Mouse (Mus musculus) liver, embryonic 13.5 days (tissue): ENCODE measurements around the gene Ttc16. TPM values are rescaled to one million over a fixed set of nuclear protein-coding genes. Genes with fewer than 3 reads are reported as not detected.

ENCODE experiments used
- ATAC-seq: fragments of 200-750 bp; cut with Nextera tagmentation; 2 replicates; pipeline ENCODE4 v1.8.0; 2017; ENCODE audit warnings: low read depth, mild to moderate bottlenecking, moderate number of reproducible peaks, moderate library complexity
- DNase-seq: peaks from one replicate; pipeline ENCODE4 v3.0.0; 2022
- H3K27ac ChIP-seq: fragments of 300-500 bp; sonication (generic); 2 replicates; pipeline ENCODE4 v1.5.1; 2015; ENCODE audit warnings: moderate library complexity, mild to moderate bottlenecking, inconsistent platforms
- H3K27me3 ChIP-seq: fragments of 300-500 bp; sonication (generic); 2 replicates; pipeline ENCODE4 v1.6.1; 2015; ENCODE audit warnings: mild to moderate bottlenecking, inconsistent platforms
- H3K36me3 ChIP-seq: fragments of 300-500 bp; sonication (generic); 2 replicates; pipeline ENCODE4 v1.6.1; 2015; ENCODE audit warnings: mild to moderate bottlenecking, inconsistent platforms
- H3K4me1 ChIP-seq: fragments of 300-500 bp; sonication (generic); replicated peaks from 2 replicates; pipeline ENCODE4 v1.6.1; 2015; ENCODE audit warnings: inconsistent platforms
- H3K4me2 ChIP-seq: fragments of 300-500 bp; sonication (generic); 2 replicates; pipeline ENCODE4 v1.6.1; 2015; ENCODE audit warnings: inconsistent platforms, mild to moderate bottlenecking, moderate library complexity
- H3K4me3 ChIP-seq: fragments of 300-500 bp; sonication (generic); replicated peaks from 2 replicates; pipeline ENCODE4 v1.5.1; 2015; ENCODE audit warnings: mild to moderate bottlenecking, inconsistent platforms
- H3K9ac ChIP-seq: fragments of 300-500 bp; sonication (generic); 2 replicates; pipeline ENCODE4 v1.6.1; 2015; ENCODE audit warnings: mild to moderate bottlenecking, inconsistent platforms
- H3K9me3 ChIP-seq: fragments of 300-500 bp; sonication (generic); replicated peaks from 2 replicates; pipeline ENCODE4 v1.6.1; 2016; ENCODE audit warnings: inconsistent platforms
- WGBS: fragments of 180-500 bp; shearing (Covaris S2); methylation state at CpG from one replicate; pipeline ENCODE4 v1.1.7; 2015; ENCODE audit not compliant: insufficient replicate concordance; 5-methylcytosine and 5-hydroxymethylcytosine counted together
- polyA plus RNA-seq: library from polyadenylated mRNA; unstranded; fragments of >200 nt; fragmentation: Nextera tagmentation; extraction: Ambion mirVana; gene quantifications from 2 replicates; pipeline ENCODE4 v1.2.1, GENCODE M21; 2015

Ttc16 gene
- 0.07 and 0.13 TPM in 2 replicates for polyA plus RNA-seq

GRCm38 (mm10) chr2:32775359-32776074, at the start of gene Ttc16, which contains the start of gene Ptrh1:
Ttc16 (minus strand) TSS chr2:32775633.
Ptrh1 (plus strand) TSS chr2:32775786.
- H3K9ac ChIP-seq = peak within 1 kb of the TSS; percentile 63

DNA sequence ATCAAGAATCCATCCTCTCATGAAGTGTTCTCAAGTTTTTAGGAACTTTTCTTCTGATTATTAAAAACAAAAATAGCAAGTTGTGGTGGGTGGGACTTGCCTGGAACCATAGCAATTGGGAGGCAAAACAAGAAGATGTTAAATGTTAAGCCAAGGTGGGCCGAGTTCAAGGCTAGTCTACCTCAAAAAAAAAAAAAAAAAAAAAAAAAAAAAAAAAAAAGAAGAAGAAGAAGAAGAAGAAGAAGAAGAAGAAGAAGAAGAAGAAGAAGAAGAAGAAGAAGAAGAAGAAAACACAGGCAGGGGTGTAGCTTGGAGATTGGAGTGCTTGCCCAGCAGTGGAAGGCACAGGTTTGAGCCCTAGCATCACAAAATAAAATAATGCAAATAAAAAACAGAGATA, 49.3 kb upstream of the Ttc16 start:
- no peak for ATAC-seq
- Histone ChIP-seq H3K4me2 (no peak overlapping the region), H3K9me3 (no peaks in the 10 kb centered on the region), H3K27me3 (no peaks in the 10 kb centered on the region), H3K9ac (no peak overlapping the region), H3K4me3 (no peak overlapping the region), H3K4me1 (peaks cover 12% of the 10 kb centered on the region), H3K36me3 (no peaks in the 10 kb centered on the region), H3K27ac (no peak overlapping the region)
- 50% methylated on average over 1 of the region's 1 CpGs for WGBS
- DNase-seq = no peak

More at GRCm38 (mm10) chr2:32775359-32776074, at the start of gene Ttc16, which contains the start of gene Ptrh1:
- peaks cover 38% of the 10 kb centered on the region for H3K4me1 ChIP-seq
- no peaks in the 10 kb centered on the region for H3K9me3 ChIP-seq
- peak within 1 kb of the TSS; percentile 91 for H3K4me2 ChIP-seq
- H3K27ac ChIP-seq = no peak within 1 kb of the TSS; the same call in 1 of the 2 replicates
- ATAC-seq (peak; percentile 95), DNase-seq (peak; percentile 95)
- under 1% methylated on average over 46 of the region's 46 CpGs for WGBS
- H3K4me3 ChIP-seq = peak within 1 kb of the TSS; percentile 64
- no peaks in the 10 kb centered on the region for H3K27me3 ChIP-seq
- H3K36me3 ChIP-seq = no peaks in the 10 kb centered on the region

DNA sequence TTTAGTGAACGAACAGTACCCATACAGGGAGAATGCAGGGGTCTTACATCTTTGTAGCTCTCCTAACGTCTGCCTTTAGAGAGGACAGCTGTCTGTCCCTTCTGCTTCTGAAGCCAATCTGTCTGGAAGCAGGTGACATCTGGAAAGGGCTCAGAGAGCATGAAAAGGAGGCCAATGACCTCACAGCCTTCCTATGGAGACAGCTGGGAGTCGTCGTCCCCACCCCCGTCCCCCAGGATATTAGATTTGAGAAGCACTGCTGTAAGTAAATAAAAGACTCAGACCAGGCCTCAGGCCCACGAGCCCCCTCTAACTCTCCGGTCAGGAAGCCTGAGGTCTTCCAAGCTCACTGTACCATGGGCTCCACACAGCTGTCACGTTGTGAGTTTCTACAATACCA, 48.7 kb upstream of the Ttc16 start:
- WGBS = 67% methylated on average over 8 of the region's 8 CpGs
- Histone ChIP-seq H3K27me3 (no peaks in the 10 kb centered on the region), H3K27ac (no peak overlapping the region), H3K9ac (no peak overlapping the region), H3K9me3 (no peaks in the 10 kb centered on the region), H3K4me3 (no peak overlapping the region), H3K4me1 (peaks cover 8% of the 10 kb centered on the region), H3K36me3 (no peaks in the 10 kb centered on the region), H3K4me2 (no peak overlapping the region)
- DNase-seq (no peak), ATAC-seq (no peak)

DNA sequence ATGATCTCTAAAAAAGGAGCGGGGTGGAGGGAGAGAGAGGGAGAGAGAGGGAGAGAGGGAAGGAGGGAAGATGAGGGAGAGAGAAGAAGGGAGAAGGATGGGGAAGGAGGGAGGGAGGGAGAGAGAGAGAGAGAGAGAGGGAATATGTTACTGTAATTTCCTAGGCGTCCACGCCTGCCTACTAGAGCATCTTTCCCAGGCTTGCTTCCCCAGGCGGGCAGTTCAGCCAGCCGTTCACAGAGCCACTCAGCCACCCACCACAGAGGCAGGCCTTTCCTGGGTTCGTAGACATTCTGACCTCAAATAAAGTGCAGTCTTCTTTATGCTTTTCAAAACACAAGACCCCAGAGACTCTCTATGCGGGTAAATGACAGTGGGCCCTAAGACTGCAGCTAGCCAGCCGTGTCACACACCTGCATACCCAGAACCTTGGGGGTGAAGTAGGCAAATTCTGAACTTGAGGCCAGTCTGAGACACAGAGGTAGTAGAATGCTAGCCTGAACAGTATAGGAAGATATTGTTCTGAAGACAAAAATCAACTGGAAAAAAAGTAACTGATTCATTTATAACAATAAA, 48.2 kb upstream of the Ttc16 start:
- no peaks in the 10 kb centered on the region for H3K36me3 ChIP-seq
- H3K9me3 ChIP-seq = no peaks in the 10 kb centered on the region
- H3K9ac ChIP-seq = no peak overlapping the region
- peaks cover 5% of the 10 kb centered on the region for H3K4me1 ChIP-seq
- H3K27ac ChIP-seq = no peak overlapping the region
- WGBS = 70% methylated on average over 8 of the region's 8 CpGs
- DNase-seq (no peak), ATAC-seq (no peak)
- H3K4me2 ChIP-seq = no peak overlapping the region
- no peak overlapping the region for H3K4me3 ChIP-seq
- H3K27me3 ChIP-seq = no peaks in the 10 kb centered on the region

DNA sequence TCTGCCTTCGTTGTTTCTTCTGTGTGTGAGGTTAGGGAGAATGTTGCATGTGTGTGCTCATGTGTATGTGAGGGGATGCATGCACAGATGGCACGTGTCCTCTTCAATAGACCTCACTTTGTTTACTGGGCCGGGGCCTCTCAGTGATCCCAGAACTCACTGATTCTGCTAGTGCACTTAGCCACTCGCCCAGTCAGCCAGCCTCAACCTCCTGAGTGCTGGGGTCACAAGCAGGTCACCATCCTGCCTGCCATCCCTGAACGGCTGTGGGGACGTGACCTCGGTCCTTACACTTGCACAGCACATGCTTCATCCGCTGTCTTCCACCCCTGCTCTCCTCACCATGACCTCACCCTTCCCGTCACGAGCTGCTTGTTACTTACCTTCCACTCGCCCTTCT, 47.7 kb upstream of the Ttc16 start:
- no peaks in the 10 kb centered on the region for H3K36me3 ChIP-seq
- WGBS = 59% methylated on average over 11 of the region's 11 CpGs
- H3K27me3 ChIP-seq = no peaks in the 10 kb centered on the region
- H3K27ac ChIP-seq = no peak overlapping the region
- H3K9ac ChIP-seq = no peak overlapping the region
- no peaks in the 10 kb centered on the region for H3K9me3 ChIP-seq
- DNase-seq = no peak
- ATAC-seq = no peak
- H3K4me1 ChIP-seq = peaks cover 5% of the 10 kb centered on the region
- no peak overlapping the region for H3K4me2 ChIP-seq
- H3K4me3 ChIP-seq = no peak overlapping the region

- 65% methylated on average over 6 of the region's 6 CpGs for WGBS
- Histone ChIP-seq H3K4me2 (no peak overlapping the region), H3K4me3 (no peak overlapping the region), H3K9ac (no peak overlapping the region), H3K9me3 (no peaks in the 10 kb centered on the region), H3K36me3 (no peaks in the 10 kb centered on the region), H3K4me1 (peaks cover 5% of the 10 kb centered on the region), H3K27ac (no peak overlapping the region), H3K27me3 (no peaks in the 10 kb centered on the region)
- no peak for DNase-seq
- ATAC-seq = no peak
These were observed 47.2 kb upstream of the Ttc16 start for GRCm38 (mm10) chr2:32822643-32823042.

GRCm38 (mm10) chr2:32821041-32821802, 45.8 kb upstream of the Ttc16 start:
- 53% methylated on average over 11 of the region's 11 CpGs for WGBS
- Histone ChIP-seq H3K27me3 (no peaks in the 10 kb centered on the region), H3K4me3 (no peak overlapping the region), H3K36me3 (no peaks in the 10 kb centered on the region), H3K4me1 (peaks cover 5% of the 10 kb centered on the region), H3K4me2 (no peak overlapping the region), H3K9ac (no peak overlapping the region), H3K27ac (no peak overlapping the region), H3K9me3 (no peaks in the 10 kb centered on the region)
- peak; percentile 76 for ATAC-seq
- DNase-seq = peak; percentile 11

DNA sequence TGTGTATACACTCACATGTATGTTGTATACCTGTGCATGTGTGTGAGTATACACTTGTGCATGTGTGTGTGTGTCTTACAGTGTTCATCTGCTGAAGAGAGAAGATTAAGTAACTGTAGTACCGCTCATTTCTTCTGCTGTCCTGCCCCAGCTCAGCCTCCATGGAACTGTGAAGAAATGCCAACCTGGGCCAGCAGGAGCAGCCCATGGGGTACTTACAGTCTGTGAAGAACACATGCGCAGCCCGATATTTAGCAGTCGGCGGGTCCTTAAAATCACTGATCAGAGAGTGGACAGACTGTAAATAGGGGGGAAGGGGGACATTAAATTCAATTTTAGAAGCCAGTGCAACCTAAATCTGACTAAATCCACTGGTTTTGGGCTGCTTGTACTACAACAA, 42.8 kb upstream of the Ttc16 start:
- Histone ChIP-seq H3K9ac (no peak overlapping the region), H3K4me3 (no peak overlapping the region), H3K27ac (no peak overlapping the region), H3K27me3 (no peaks in the 10 kb centered on the region), H3K4me1 (peaks cover 5% of the 10 kb centered on the region), H3K9me3 (no peaks in the 10 kb centered on the region), H3K36me3 (no peaks in the 10 kb centered on the region), H3K4me2 (no peak overlapping the region)
- DNase-seq = no peak
- WGBS = 90% methylated on average over 5 of the region's 5 CpGs
- ATAC-seq = no peak

DNA sequence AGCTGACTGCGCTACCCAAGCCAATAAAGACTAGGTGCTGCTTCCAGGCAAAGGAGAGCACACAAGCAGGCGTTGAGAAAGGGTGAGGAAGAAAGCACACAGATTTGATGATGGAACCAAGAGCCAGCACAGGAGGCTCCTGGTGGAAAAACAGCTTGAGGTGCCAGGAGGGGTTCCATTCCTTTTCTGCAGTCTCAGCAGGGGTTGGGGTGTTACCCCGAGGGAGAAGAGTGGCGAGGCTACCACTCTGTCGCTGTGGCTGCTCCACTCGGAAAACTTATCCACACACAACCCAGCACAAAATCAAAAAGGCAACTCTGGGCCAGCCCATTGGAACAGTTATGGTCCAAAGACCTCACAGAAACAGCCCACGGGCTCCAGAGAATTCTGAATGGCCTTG, 42.2 kb upstream of the Ttc16 start:
- DNase-seq (no peak), ATAC-seq (no peak)
- Histone ChIP-seq H3K4me1 (peaks cover 5% of the 10 kb centered on the region), H3K9me3 (no peaks in the 10 kb centered on the region), H3K27ac (no peak overlapping the region), H3K9ac (no peak overlapping the region), H3K4me2 (no peak overlapping the region), H3K4me3 (no peak overlapping the region), H3K27me3 (no peaks in the 10 kb centered on the region), H3K36me3 (no peaks in the 10 kb centered on the region)
- 69% methylated on average over 7 of the region's 7 CpGs for whole genome bisulfite sequencing

DNA sequence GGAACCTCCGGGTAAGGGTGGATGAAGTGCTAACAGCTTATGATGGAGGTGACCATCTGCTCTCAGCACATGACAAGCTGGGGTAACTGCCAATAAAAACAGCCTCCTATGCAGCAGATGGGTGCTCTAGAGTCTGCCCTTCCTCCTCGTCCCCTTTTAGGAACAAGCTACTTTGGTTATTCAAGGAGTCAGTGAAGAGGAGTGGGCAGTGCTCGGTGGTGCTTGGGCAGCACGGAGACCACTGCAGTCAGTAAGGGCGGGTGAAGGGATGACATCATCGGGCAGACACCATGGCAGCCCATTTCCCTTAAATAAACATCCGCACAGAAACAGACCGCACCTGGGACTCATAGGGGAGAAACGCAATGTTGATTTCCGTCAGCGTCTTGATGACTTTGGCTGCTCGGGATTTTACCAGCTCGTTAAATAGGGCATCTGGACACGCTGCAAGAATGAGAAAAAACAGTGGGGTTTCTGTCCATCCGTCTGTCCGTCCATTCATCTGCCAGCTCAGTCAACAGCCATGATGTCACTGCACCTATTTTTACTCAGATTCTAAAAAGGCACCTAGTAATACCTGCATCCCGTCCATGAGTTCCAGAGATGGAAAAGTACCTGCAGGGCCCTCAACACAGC, 41.6 kb upstream of the Ttc16 start:
- H3K4me2 ChIP-seq = no peak overlapping the region

GRCm38 (mm10) chr2:32816497-32816896, 41.1 kb upstream of the Ttc16 start:
- DNase-seq = no peak
- no peak for ATAC-seq
- H3K27me3 ChIP-seq = no peaks in the 10 kb centered on the region
- no peaks in the 10 kb centered on the region for H3K9me3 ChIP-seq
- no peak overlapping the region for H3K9ac ChIP-seq
- 78% methylated on average over 2 of the region's 2 CpGs for WGBS
- no peak overlapping the region for H3K4me3 ChIP-seq
- no peak overlapping the region for H3K4me2 ChIP-seq
- H3K4me1 ChIP-seq = peaks cover under 1% of the 10 kb centered on the region; the same call in 1 of the 2 replicates
- H3K27ac ChIP-seq = no peak overlapping the region
- H3K36me3 ChIP-seq = no peaks in the 10 kb centered on the region

More for the DNA sequence above, 41.6 kb upstream of the Ttc16 start:
- ATAC-seq (no peak), DNase-seq (no peak)
- H3K27me3 ChIP-seq = no peaks in the 10 kb centered on the region
- 66% methylated on average over 17 of the region's 17 CpGs for WGBS
- H3K9ac ChIP-seq = no peak overlapping the region
- H3K4me1 ChIP-seq = peaks cover 5% of the 10 kb centered on the region
- H3K4me3 ChIP-seq = no peak overlapping the region
- no peaks in the 10 kb centered on the region for H3K9me3 ChIP-seq
- H3K36me3 ChIP-seq = no peaks in the 10 kb centered on the region
- H3K27ac ChIP-seq = no peak overlapping the region
